Mouse (Mus musculus): ENCODE data around the gene Cep350.

DNA sequence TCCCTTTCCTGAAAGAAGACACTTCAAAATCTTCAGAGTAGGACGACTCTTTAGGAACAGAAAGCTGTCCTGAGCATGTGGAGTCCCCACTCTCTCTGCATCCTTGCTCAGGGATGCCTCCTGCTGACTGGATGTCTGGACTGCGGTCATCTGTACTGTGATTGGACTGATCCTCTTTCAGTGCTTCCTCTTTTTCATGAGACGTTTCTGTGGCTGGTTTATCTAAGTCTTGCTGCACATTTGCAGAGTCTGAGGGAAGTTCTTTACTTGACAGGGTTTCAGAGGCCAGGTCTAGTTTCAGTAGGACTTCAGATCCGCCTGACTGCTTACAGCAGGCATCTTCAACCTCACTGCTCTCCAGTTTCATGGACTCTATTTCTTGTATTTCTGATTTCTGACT lies 110.1 kb downstream of the Cep350 start:
- TF ChIP-seq CTCF (IDR thresholded peaks at IDR 0.05; ENCODE audit: insufficient read depth, low read length) (peak; percentile 60), POLR2A (IDR thresholded peaks at IDR 0.05; ENCODE audit: borderline replicate concordance, extremely low read depth, low read depth, low read length) (no peak)
